Mouse (Mus musculus) ES-E14 (cell line): ENCODE measurements at regions not wholly inside any gene's neighbourhood (a gene's known extent, or its start where the extent isn't known, plus 50 kb on each side); places are given as distances from the start of the nearest gene placed in this dataset.

ENCODE experiments used
- CHD2 ChIP-seq: IDR thresholded peaks from 2 replicates; pipeline ENCODE4 v1.6.1; 2014; ENCODE audit warnings: mild to moderate bottlenecking, low read depth, low read length, inconsistent platforms
- ZC3H11A ChIP-seq: IDR thresholded peaks from 2 replicates; pipeline ENCODE4 v1.6.1; 2012; ENCODE audit warnings: low read depth, mild to moderate bottlenecking, inconsistent platforms, low read length, borderline replicate concordance

GRCm38 (mm10) chr9:14147731-14148130, 127.1 kb upstream of the Sesn3 start:
- no peak for TF ChIP-seq ZC3H11A
- TF ChIP-seq CHD2, result no peak
